Mouse (Mus musculus) liver, postnatal 0 days (tissue): ENCODE results near the gene Guca2b.

Experiments used
- CTCF ChIP-seq: sonication (generic); IDR thresholded peaks from 2 replicates; pipeline ENCODE4 v1.5.1; 2016; ENCODE audit warnings: antibody characterized with exemption, low read depth
- EP300 ChIP-seq: IDR thresholded peaks from 2 replicates; pipeline ENCODE4 v1.6.1; 2016; ENCODE audit warnings: antibody characterized with exemption, low read depth, mild to moderate bottlenecking

GRCm38 (mm10) chr4:119668596-119668995 lies 9.8 kb upstream of the Guca2b start:
- TF ChIP-seq CTCF = no peak
- TF ChIP-seq EP300 = no peak
